Mouse (Mus musculus) heart, embryonic 14.5 days (tissue): ENCODE results near the gene Vpreb3. TPM values are rescaled to one million over a fixed set of nuclear protein-coding genes. Genes with fewer than 3 reads are reported as not detected.

Source experiments
- polyA plus RNA-seq: library from polyadenylated mRNA; unstranded; fragments of >200 nt; fragmentation: Nextera tagmentation; extraction: Ambion mirVana; gene quantifications from 2 replicates; pipeline ENCODE4 v1.2.1, GENCODE M21; 2014

The Vpreb3 gene
- polyA plus RNA-seq, 1 experiment from 2014 or later: 0.46 TPM

Other genes starting within 250 kb of the Vpreb3 start
- gene Cabin1, start 178.7 kb upstream of the Vpreb3 start, polyA plus RNA-seq: 27.0 and 30.8 TPM in 2 replicates
- 35.9 and 37.5 TPM in 2 replicates for gene Ddt, start 169.6 kb upstream of the Vpreb3 start, polyA plus RNA-seq
- gene Gm20441, start 162.1 kb upstream of the Vpreb3 start, polyA plus RNA-seq: not detected in 2 replicates
- 3.2 and 5.0 TPM in 2 replicates for gene Gstt3, start 161.6 kb upstream of the Vpreb3 start, polyA plus RNA-seq
- gene Gstt1, start 144.5 kb upstream of the Vpreb3 start, polyA plus RNA-seq: 8.6 and 13.5 TPM in 2 replicates
- gene Gstt4, start 120.5 kb upstream of the Vpreb3 start, polyA plus RNA-seq: not detected in 2 replicates
- 12.6 and 13.5 TPM in 2 replicates for gene Gstt2, start 105.6 kb upstream of the Vpreb3 start, polyA plus RNA-seq
- gene Mif, start 82.8 kb upstream of the Vpreb3 start, polyA plus RNA-seq: 2,486 and 2,703 TPM in 2 replicates
- gene Derl3, start 49.6 kb upstream of the Vpreb3 start, polyA plus RNA-seq: 1.1 and 1.7 TPM in 2 replicates
- 99.1 and 103 TPM in 2 replicates for gene Smarcb1, start 21.4 kb upstream of the Vpreb3 start, polyA plus RNA-seq
- gene Chchd10, start 9.9 kb upstream of the Vpreb3 start, polyA plus RNA-seq: 647 and 682 TPM in 2 replicates
- 23.4 and 25.1 TPM in 2 replicates for gene Mmp11, start 6.6 kb upstream of the Vpreb3 start, polyA plus RNA-seq
- gene Gm867, start 2.4 kb upstream of the Vpreb3 start, polyA plus RNA-seq: 0.28 and 0.57 TPM in 2 replicates
- not detected in 2 replicates for gene Gm5134, start 11.5 kb downstream of the Vpreb3 start, polyA plus RNA-seq
- 13.6 and 14.7 TPM in 2 replicates for gene Zfp280b, start 89.6 kb downstream of the Vpreb3 start, polyA plus RNA-seq
- not detected in 2 replicates for gene Slc5a4b, start 167.9 kb downstream of the Vpreb3 start, polyA plus RNA-seq
- gene Slc5a4a, start 204.4 kb downstream of the Vpreb3 start, polyA plus RNA-seq: not detected in 2 replicates